Mouse (Mus musculus) midbrain, embryonic 11.5 days (tissue): ENCODE results near the gene Fbln1. TPM values are rescaled to one million over a fixed set of nuclear protein-coding genes. Genes with fewer than 3 reads are reported as not detected.

Experiments
- ATAC-seq: fragments of 200-750 bp; cut with Nextera tagmentation; 2 replicates; pipeline ENCODE4 v1.8.0; 2017; ENCODE audit warnings: moderate TSS enrichment, moderate library complexity; ENCODE audit not compliant: low FRiP score
- DNase-seq: peaks from one replicate; pipeline ENCODE4 v3.0.0; 2015; ENCODE audit warnings: low spot score; ENCODE audit errors: missing footprints
- H3K27ac ChIP-seq: fragments of 300-500 bp; sonication (generic); 2 replicates; pipeline ENCODE4 v1.5.1; 2014; ENCODE audit warnings: low read depth, low read length
- H3K27me3 ChIP-seq: fragments of 300-500 bp; sonication (generic); 2 replicates; pipeline ENCODE4 v1.6.1; 2014; ENCODE audit warnings: mild to moderate bottlenecking, low read length, moderate library complexity, mixed read lengths; ENCODE audit not compliant: control insufficient read depth, insufficient read depth
- H3K36me3 ChIP-seq: fragments of 300-500 bp; sonication (generic); 2 replicates; pipeline ENCODE4 v1.6.1; 2014; ENCODE audit warnings: mild to moderate bottlenecking, low read length, moderate library complexity, mixed read lengths; ENCODE audit not compliant: control insufficient read depth, insufficient read depth
- H3K4me1 ChIP-seq: fragments of 300-500 bp; sonication (generic); 2 replicates; pipeline ENCODE4 v1.6.1; 2014; ENCODE audit warnings: low read length; ENCODE audit not compliant: control insufficient read depth, insufficient read depth
- H3K4me2 ChIP-seq: fragments of 300-500 bp; sonication (generic); 2 replicates; pipeline ENCODE4 v1.6.1; 2014; ENCODE audit warnings: mild to moderate bottlenecking, moderate library complexity
- H3K4me3 ChIP-seq: fragments of 300-500 bp; sonication (generic); 2 replicates; pipeline ENCODE4 v1.5.1; 2014; ENCODE audit warnings: low read depth, low read length
- H3K9ac ChIP-seq: fragments of 300-500 bp; sonication (generic); 2 replicates; pipeline ENCODE4 v1.6.1; 2014; ENCODE audit warnings: low read length
- H3K9me3 ChIP-seq: fragments of 300-500 bp; sonication (generic); 2 replicates; pipeline ENCODE4 v1.6.1; 2016; ENCODE audit warnings: low read length; ENCODE audit not compliant: control insufficient read depth
- WGBS: fragments of 180-500 bp; shearing (Covaris S2); extraction: QIAGEN DNeasy Blood & Tissue Kit; methylation state at CpG from one replicate; pipeline ENCODE4 v1.1.7; 2014; 5-methylcytosine and 5-hydroxymethylcytosine counted together
- polyA plus RNA-seq: library from polyadenylated mRNA; unstranded; fragments of >200 nt; fragmentation: Nextera tagmentation; extraction: Ambion mirVana; gene quantifications from 2 replicates; pipeline ENCODE4 v1.2.1, GENCODE M21; 2014

Gene Fbln1
- polyA plus RNA-seq, 1 experiment from 2014 or later, result 165 TPM

DNA sequence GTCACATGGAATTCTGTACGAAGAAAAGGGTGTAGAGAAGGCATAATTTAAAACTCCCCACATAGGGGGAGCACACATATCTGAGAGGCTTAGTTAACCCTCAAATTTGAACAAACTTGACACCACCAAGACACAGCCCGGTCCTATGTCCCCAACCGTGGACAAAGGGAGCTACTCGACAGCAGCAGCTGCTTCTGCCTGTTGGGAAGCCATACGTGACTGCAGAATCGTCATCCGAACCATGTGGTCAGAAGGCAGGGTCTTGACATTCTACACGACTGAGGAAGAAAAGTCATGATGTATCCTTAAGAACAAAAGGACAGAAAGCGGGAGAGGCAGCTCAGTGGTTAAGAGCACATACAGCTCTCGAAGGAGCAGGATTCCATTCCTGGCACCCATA is 31.7 kb upstream of the Fbln1 start:
- Histone ChIP-seq H3K9ac (no peak overlapping the region), H3K4me1 (no peaks in the 10 kb centered on the region), H3K4me3 (no peak overlapping the region), H3K36me3 (no peaks in the 10 kb centered on the region), H3K4me2 (no peak overlapping the region), H3K27me3 (no peaks in the 10 kb centered on the region), H3K9me3 (no peaks in the 10 kb centered on the region), H3K27ac (no peak overlapping the region)
- ATAC-seq, result no peak
- no peak for DNase-seq
- WGBS, result 83% methylated on average over 10 of the region's 10 CpGs

DNA sequence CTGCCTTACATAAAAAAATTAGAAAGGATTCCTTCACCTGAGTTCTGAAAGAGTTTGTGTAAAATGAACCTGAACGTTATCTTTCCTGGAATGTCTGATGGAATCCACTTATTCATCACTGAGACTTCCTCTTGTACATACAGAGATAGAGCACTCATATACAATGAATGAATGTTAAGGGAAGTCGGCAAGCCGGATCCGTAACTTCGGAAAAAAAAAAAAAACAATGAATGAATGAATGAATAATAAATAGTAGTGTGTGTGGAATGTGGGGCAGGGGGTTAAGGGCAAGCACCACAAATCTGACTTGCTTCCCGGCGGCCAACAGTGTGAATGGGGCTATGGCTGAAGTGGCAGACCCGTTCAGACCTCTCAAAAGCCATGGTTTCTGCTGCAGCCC is 28.2 kb upstream of the Fbln1 start:
- no peak overlapping the region for H3K9ac ChIP-seq
- no peak overlapping the region for H3K4me3 ChIP-seq
- H3K27ac ChIP-seq, result no peak overlapping the region
- no peak overlapping the region for H3K4me2 ChIP-seq
- H3K27me3 ChIP-seq, result no peaks in the 10 kb centered on the region
- no peaks in the 10 kb centered on the region for H3K36me3 ChIP-seq
- WGBS, result 83% methylated on average over 8 of the region's 8 CpGs
- H3K4me1 ChIP-seq, result no peaks in the 10 kb centered on the region
- ATAC-seq, result no peak
- no peaks in the 10 kb centered on the region for H3K9me3 ChIP-seq
- DNase-seq, result no peak

DNA sequence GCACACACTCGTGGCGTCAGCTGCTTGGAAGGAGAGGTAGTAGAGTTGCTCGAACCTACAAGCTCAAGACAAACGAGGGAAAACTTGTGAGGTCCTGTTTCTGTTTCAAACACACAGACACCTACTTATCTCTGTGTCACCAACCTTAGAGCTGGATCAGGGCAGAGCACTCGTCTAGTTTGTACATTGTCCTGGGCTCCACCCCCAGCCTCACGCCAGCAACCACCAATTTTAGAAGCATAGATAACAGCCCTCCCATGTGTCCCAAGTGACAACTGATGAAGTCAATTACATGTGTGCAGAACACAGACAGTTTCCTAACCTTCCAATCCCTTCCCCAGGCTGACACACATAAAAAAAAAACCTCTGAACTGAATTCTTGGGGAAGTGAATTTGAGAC is 27.6 kb upstream of the Fbln1 start:
- no peaks in the 10 kb centered on the region for H3K36me3 ChIP-seq
- 80% methylated on average over 6 of the region's 6 CpGs for WGBS
- ATAC-seq (no peak), DNase-seq (no peak)
- no peak overlapping the region for H3K4me3 ChIP-seq
- no peaks in the 10 kb centered on the region for H3K9me3 ChIP-seq
- H3K9ac ChIP-seq, result no peak overlapping the region
- H3K4me2 ChIP-seq, result no peak overlapping the region
- H3K27me3 ChIP-seq, result no peaks in the 10 kb centered on the region
- H3K27ac ChIP-seq, result no peak overlapping the region
- no peaks in the 10 kb centered on the region for H3K4me1 ChIP-seq

DNA sequence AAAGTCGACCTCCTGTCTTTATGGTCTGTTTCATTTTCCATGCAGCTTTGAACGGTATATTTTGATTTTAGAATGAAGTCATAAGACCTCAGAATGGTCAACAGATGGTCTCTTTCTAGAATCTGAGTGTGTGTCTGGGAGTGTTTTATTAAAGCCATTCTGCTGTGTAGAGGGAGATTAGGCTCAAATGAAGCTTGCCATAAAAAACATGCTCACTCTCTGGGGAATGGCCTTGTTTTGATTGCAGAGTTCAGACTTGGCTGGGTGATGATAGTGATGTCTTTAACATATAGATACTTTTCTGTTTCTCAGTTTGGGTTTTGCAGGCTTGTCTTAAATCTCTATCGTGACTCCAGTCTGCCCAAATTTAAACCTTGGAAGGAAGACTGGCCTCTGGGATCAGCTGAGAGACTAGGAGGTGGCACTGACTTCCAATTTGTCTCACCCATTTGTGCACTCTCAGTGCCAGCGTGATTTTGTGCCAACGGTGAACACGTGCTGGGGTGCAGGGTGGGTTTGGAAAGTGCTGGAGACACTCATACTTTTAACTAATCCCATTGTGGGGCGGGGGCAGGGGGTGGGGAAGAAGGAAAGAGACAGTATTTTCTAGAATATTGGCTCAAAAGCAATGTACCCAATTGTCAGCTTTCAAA is 26.1 kb upstream of the Fbln1 start:
- H3K27ac ChIP-seq, result no peak overlapping the region
- H3K4me2 ChIP-seq, result no peak overlapping the region
- DNase-seq (no peak), ATAC-seq (no peak)
- no peaks in the 10 kb centered on the region for H3K36me3 ChIP-seq
- no peaks in the 10 kb centered on the region for H3K27me3 ChIP-seq
- no peak overlapping the region for H3K4me3 ChIP-seq
- WGBS, result 78% methylated on average over 7 of the region's 7 CpGs
- H3K9me3 ChIP-seq, result no peaks in the 10 kb centered on the region
- H3K4me1 ChIP-seq, result no peaks in the 10 kb centered on the region
- H3K9ac ChIP-seq, result no peak overlapping the region

DNA sequence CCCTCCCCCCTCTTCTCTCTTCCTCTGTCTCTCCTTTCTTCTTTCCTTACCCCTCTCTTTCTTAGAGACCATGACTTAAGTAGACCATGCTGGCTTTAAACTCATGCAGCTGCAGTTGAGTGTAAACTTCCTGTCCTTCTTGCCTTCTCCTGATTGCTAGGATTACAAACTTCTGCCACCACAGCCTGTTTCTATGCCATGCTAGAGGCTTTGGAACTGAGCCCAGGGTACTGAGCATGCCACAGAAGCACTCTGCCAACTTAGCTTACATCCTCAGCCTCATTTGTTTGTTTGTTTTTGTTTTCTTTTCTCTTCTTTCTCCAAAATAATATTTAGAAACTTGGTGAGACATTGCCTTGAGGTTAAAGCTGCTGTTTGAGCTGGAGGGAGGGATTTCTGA is 25.4 kb upstream of the Fbln1 start:
- ATAC-seq, result no peak
- Histone ChIP-seq H3K27me3 (no peaks in the 10 kb centered on the region), H3K4me2 (no peak overlapping the region), H3K4me3 (no peak overlapping the region), H3K9ac (no peak overlapping the region), H3K36me3 (no peaks in the 10 kb centered on the region), H3K4me1 (no peaks in the 10 kb centered on the region), H3K27ac (no peak overlapping the region), H3K9me3 (no peaks in the 10 kb centered on the region)
- no peak for DNase-seq

DNA sequence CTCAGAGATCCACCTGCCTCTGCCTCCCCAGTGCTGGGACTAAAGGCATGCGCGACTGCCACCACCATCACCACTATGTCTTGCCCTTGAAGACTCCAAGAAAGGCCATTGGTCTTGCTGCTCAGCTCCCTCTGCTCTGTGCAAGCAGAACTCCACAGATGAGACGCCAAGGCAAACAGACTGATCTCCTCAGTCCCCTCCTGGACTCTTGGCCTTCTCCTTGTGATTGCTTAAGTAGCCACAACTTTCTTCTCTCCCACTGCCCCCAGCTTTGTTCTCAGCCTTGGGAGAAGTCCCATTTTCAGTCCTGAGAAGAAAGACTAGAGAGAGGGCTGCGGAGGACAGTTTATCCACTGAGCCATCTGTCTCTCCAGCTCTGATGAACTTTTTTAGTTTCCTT is 23.7 kb upstream of the Fbln1 start:
- Histone ChIP-seq H3K9me3 (no peaks in the 10 kb centered on the region), H3K4me3 (no peak overlapping the region), H3K27ac (no peak overlapping the region), H3K36me3 (no peaks in the 10 kb centered on the region), H3K4me2 (no peak overlapping the region), H3K4me1 (no peaks in the 10 kb centered on the region), H3K9ac (no peak overlapping the region), H3K27me3 (no peaks in the 10 kb centered on the region)
- DNase-seq (no peak), ATAC-seq (no peak)
- 91% methylated on average over 4 of the region's 4 CpGs for WGBS

DNA sequence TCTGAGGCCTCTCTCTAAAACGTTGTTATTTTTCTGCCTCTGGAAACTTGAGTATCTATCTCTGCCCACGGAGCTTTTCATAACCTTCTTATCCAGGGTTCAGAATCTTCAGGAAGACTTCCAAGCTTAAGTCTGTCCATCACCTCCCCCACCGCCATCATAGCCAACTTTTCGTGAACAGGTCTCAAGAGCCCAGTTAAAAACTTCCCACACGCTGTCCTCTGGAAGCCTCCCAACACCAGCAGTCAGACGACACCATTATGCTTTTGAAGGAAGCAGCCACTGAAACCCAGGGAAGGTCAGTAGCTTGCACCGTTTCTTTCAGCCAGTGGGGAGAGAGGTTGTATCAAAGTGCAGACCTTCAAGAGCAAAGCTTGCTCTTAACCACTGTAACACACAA is 18.8 kb upstream of the Fbln1 start:
- Histone ChIP-seq H3K9me3 (no peaks in the 10 kb centered on the region), H3K4me3 (no peak overlapping the region), H3K36me3 (no peaks in the 10 kb centered on the region), H3K9ac (no peak overlapping the region), H3K27me3 (no peaks in the 10 kb centered on the region), H3K27ac (no peak overlapping the region), H3K4me2 (no peak overlapping the region), H3K4me1 (no peaks in the 10 kb centered on the region)
- ATAC-seq, result no peak
- DNase-seq, result no peak
- 80% methylated on average over 7 of the region's 7 CpGs for WGBS

DNA sequence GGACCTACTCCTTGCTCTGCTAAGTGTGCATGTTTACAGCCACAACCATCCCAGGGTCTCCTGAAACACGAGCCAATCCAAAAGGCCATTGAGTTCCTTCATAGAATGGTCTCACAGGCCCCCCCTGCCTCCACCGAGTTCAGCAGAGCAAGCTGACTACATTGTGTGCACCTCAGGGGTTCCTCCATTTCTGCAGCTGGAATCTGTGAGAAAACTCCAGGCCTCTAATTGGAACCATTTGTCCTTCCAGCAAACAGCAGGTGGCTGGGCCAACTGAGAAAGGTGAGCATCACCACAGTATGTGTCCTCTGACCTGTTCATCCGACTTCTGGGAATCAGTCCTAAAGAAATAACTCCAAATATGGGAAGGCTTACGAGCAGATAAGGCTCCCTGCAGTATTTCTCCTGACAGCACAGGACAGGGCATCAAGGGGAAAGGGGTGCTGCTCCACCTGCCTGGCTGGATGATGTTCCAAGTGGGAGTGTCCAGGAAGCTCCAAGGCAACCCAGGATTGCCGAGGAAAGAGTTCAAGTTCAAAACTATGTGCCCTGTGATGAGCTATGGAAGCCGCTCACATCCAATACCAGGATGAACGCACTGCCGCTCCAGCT is 17.5 kb upstream of the Fbln1 start:
- 63% methylated on average over 8 of the region's 8 CpGs for WGBS
- H3K4me2 ChIP-seq, result no peak overlapping the region
- no peak for ATAC-seq

DNA sequence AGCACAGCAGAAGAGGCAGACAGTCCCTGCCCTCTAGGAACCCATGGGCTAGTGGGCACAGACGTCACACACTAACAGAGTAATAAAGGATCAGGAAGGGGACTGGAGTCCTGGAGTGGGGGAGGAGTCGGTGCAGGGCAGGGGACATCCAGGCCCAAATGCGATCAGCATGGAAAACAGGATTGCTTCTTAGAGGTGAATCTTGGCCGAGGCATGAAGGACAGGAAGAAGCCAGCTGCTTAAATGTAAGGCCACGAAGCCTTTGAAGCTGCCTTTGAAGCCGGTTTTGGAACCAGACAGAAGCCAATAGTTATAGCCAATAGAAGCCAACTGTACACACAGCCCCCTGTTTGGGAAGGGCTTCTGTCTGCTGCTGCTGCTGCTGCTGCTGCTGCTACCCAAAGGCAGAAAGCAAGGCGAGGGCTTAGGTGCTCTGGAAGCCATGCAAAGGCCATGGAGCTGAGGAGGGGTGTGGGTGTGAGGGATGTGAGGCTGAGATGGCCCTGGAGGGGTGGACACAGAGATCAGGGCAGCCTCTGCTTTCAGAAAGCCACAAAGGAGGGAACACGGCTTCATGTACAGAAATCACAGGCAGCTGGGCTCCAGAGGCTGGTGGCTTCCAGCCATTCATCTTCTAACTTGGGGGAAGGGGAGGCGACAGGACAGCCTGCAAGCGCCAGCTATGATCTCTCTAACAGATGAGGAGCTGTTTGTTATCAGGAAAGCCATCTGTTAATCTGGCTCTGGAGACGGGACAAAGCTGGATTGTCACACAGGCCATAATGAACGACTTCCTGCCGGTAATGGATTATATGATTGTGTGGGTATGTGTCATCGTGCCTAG is 5.1 kb upstream of the Fbln1 start:
- Histone ChIP-seq H3K27me3 (peaks cover 2% of the 10 kb centered on the region; the same call in 1 of the 2 replicates), H3K9me3 (no peaks in the 10 kb centered on the region), H3K36me3 (no peaks in the 10 kb centered on the region), H3K4me2 (no peak overlapping the region), H3K9ac (0 out of 2 replicates have a peak overlapping the region, but pooled peaks have one; percentile 25), H3K4me3 (no peak overlapping the region), H3K27ac (no peak overlapping the region), H3K4me1 (no peaks in the 10 kb centered on the region; the same call in 1 of the 2 replicates)
- 42% methylated on average over 14 of the region's 14 CpGs for WGBS
- DNase-seq (peak; percentile 85), ATAC-seq (no peak)

More for the DNA sequence above, 17.5 kb upstream of the Fbln1 start:
- H3K4me3 ChIP-seq, result no peak overlapping the region
- DNase-seq, result no peak
- no peak overlapping the region for H3K9ac ChIP-seq
- no peaks in the 10 kb centered on the region for H3K27me3 ChIP-seq
- no peak overlapping the region for H3K27ac ChIP-seq
- no peaks in the 10 kb centered on the region for H3K4me1 ChIP-seq
- no peaks in the 10 kb centered on the region for H3K36me3 ChIP-seq
- H3K9me3 ChIP-seq, result no peaks in the 10 kb centered on the region
